Mouse (Mus musculus) cerebellum, adult 18-20 months (tissue): Measurements from ENCODE around the gene Esyt3.

Experiments
- DNase-seq, 2 experiments: peaks; one replicate each; pipeline ENCODE4 v3.0.0; 2021

Esyt3 gene

DNA sequence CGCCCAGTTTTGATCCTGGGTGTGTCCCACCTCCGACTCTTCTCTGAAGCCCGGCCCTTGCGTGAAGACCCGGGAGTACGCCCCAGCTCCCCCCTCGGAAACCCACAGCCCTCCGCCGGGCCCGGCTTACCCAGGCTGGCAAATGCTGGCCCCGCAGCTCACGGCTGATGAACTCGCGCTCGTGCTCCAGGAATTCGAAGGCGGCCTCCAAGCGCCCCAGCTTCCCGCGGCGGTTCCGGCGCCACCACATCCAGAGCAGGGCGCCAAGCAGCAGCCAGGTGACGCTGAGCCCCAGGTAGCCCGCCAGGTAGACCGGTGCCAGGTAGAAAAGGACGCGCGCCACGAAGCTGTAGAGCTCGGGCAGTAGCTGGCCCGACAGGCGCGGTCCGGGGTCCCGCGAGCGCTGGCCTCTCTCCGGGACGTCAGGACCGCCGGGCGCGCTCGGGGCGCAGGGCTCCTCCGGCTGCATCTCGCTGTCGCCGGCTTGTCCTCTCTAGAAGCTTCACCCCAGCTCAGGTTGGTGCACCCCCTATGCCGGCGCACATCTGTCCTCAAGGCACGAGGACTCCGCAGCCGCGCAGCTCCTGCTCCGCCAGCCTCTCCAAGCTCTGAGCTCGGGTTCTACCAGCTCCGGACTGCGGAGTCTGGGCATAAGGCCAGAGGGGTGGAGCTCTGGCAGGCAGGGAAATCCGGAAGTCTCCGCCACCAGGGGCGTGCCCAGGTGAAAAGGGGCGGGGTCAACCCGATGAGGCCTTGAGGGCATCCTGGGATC is at the start of gene Esyt3:
TSS of gene Esyt3 (minus strand) at position 637 of the 772 bp plus-strand sequence.
- DNase-seq, result peak; percentile 17 to 19

DNA sequence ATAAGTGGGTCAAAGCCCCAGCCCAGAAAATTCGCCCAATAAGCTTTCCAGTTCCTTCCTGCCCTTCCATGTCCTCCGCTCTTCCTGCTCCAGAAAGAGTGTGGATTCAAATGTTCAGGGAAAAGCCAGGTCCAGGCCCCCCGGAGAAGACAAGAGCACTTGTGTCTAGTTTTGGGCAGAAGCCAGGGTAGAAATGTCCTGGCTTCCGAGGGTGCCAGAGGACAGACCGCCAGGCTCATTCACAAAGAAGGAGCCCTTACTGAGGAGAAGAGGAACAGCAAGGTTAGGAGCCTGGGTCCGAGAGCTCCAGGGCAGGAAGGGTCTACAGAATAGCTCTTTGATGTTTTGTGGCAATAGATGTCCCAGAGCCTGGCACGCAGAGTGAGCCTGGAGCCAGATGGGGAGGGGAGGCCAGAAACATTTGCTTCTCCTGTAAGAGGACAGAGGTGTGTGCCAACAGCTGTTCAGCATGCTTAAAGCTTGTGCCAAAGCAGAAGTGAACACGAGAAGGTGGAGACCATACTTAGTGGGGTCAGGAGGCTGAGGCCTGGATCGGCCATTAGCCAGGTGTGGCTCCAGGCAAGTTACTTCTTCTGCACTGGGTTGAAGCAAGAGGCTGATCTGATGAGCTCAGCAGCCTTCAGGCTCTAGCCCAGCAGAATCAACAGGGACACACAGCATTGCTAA is 43.1 kb upstream of the Esyt3 start:
- no peak for DNase-seq

DNA sequence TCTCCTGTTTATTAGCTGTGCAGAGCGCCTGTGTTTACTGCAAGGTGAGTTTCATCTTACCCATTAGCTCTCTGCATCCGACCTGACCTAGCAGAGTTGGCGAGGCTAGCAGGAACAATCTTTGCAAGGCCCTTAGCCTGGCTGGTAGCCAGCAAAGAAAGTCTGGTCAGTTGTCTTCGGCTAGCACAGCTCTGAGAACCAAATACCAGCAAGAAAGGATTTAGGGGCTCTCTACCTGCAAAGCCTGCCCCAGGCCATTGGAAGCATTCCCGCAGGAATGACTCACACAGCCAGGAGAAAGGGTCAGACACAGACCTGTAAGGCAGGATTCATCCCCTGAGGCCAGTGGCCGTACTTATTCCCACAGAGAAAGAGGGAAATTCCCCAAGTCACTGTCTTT is 42.4 kb upstream of the Esyt3 start:
- DNase-seq, result peak; percentile 49

DNA sequence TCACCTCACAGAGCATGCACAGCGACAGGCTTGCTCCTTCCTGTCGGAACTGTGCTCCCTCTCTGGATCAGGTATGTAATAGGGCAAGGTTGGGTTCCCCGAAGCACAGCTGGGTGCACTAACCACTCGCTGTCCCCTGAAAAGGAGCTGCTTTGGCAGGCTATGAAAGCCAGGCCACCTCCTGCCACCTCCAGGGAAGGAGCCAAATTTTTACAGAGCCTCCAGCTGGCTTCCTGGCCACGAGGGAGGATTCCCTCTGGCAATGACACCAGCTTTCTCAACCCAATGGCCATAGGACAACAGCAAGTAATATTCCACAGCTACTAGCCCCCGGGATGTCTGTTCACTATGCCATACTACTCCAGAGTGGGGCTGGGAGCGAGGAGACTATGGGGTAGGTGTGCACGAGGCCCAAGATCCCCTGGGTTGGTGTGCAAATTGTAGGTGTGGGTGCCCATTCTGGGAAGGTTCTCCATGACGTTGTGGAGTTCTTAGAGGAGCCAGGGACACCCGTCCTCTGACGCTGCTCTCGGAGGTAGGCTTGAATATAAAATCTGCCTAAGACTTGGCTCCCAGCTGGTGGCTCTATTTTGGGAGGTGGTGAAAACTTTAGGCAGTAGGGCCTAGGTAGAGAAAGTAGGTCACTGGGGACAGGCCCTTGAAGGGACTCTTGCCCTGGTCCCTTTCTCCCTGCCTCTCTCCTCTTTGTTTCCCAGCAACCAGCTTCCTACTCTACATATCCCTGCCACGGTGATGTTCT is 38.9 kb upstream of the Esyt3 start:
- DNase-seq, result peak; percentile 54 to 55

DNA sequence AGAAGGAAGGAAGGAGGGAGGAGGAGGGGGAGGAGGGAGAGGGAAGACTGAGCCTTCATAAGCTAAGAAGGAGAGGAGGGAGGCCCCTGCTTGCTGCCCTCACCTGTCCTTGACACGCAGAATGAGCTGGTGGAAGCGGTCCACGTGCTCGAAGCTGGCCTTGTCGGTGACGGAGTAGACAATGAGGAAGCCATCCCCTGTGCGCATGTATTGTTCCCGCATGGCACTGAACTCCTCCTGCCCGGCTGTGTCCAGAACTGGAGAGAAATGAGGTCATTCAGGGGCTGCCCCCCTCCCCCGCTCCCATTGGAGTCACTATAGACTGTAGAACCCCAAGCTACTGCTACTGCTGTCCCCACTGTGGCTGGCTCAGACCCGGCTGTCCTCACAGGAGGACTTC is 36.0 kb upstream of the Esyt3 start:
- no peak for DNase-seq

DNA sequence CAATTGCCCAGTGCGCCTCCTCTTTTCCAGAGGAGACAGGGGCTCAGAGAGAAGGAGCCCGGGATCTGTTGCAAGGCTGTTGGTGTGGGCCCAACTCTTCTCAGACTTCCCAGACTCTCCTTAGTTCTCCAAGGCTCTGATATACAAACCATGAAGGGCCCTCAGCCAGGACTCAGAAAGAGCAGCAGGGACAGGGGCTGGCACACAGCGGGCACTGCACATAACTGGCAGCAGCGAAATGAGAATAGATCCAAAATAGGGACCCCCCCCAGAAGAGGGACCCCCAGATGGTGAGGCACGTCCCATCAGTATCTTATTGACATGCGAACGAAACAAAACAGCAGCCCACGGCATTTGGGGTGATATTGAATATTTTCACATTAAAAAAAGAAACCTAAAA is 34.8 kb upstream of the Esyt3 start:
- DNase-seq, result no peak

DNA sequence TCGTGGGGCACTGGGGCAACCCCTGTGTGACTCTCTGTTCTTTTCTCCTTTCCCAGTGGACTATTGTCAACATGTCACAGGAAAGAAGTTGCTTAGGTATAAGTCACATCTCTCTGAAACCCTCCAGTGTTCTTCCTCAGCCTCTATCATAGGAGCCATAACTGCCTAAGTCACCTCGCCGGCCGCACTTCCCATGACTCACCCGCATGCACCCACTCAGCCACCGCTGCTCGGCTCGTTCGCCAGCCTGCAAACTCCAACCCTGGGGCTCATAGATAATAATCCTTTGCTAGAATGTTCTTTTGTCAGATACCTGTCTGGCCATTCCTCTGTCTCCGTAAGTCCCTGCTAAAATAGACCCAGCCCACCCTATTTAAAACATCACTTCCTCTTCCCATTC is 33.2 kb upstream of the Esyt3 start:
- no peak for DNase-seq

DNA sequence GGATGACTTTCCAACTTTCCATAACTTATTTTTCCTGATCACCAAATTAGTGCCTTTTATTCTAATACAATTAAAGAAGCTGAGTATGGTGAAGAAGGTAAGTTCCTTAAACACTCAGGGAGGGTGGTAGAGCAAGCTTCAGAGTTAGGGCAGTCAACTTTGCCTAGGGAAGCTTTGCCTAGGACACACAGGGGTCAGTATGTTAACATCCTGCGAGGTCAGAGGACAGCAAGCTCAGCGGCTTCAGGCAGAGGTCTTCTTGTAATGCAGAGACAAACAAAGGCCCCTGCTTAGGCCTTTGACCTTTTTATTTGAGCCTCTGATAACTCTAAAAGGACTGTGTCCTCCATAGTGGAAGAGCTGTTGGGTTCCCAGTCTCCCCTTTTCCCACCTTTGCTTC is 32.4 kb upstream of the Esyt3 start:
- DNase-seq, result no peak

DNA sequence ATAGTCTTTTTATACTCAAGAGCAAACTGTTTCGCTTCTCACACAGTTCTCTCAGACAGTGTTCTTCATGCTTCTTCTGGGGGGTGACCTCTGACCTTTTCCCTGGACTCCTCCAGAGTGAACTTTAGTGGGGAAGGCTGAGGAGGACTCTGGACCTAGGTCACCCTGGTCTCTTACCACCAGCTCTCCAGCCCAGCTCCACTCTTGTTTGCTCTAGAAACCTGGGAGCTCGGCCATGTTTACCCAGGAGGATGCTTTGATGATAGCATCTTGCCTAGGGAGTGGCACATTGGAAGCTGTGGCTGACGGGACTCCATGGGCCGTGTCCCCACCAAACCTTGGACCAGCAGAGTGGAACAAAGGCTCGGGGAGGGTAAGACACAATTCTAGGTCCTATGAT is 31.8 kb upstream of the Esyt3 start:
- no peak for DNase-seq

DNA sequence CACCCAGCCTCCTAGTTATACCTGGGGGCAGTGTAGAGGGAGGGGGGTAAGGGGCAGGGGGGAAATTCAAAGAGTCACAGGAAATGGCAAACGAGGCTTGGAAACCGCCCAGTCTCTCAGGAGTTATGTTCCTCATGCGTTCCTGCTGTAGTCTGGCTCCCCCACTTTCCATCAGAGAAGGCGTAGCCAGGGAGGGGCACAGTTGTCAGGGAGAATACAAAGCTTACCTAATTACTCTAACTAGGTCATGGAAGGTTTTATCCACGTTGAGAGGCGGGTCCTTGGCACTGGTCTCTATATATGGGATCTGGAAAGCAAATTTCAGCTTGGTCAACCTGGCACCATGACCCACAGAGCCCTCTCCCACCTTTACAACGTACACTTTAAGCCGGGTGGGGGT is 31.1 kb upstream of the Esyt3 start:
- no peak for DNase-seq

DNA sequence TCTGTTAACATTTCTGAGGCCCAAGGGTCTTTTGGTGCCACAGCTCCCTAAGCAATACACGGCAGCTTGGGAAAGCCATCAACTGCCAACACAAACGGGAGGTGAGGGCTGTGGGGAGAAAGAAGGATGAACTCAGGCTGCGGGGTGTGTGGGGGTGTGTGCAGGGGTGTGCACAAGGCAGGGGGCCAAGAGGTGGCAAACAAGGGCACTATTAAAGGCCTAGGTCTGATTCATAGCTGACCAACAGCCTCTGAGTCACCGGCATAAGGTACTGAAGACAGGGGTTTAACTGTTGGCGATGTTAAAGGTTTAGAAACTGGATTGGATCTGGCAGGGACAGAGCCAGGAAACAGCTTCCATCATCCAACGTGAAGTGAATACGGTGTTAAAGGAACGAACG is 30.5 kb upstream of the Esyt3 start:
- no peak for DNase-seq

DNA sequence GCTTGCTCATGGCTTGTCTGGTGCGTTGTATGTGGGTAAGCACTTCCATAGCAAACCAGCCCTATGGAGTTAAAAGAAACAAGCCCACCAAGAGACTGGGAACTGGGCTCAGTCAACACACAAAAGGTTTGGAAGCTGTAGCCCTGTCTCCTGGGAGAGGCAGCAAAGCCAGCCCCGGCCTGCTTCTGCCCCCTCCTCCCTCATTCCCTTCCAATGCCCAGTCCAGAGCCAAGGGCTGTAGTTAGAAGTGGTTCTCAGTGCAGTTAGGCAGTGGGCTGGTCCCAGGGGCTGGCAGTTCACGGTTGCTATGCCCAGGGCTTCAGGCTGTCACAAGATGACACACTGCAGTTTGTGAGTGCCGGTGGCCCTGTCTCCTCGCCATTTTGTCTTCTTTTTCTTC is 29.7 kb upstream of the Esyt3 start:
- no peak for DNase-seq

DNA sequence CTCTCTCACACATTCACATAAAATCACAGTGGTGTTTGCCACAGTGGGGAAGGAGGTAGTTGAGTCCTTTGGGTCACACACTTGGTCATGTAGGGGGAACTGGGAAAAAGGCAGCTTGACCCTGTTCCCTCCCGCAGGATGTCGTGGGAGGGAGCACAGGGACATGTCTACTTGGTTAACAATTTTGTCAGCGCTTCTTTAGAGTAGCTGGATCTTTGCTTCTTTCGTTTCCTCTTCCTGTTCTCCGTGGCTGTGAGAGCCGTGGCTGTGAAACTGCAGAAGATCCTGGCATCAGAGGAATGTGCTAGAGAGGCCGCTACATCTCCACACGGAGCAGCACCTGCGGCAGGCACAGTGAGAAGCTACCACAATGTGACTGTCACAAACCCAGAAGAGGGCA is 24.2 kb upstream of the Esyt3 start:
- DNase-seq, result no peak

DNA sequence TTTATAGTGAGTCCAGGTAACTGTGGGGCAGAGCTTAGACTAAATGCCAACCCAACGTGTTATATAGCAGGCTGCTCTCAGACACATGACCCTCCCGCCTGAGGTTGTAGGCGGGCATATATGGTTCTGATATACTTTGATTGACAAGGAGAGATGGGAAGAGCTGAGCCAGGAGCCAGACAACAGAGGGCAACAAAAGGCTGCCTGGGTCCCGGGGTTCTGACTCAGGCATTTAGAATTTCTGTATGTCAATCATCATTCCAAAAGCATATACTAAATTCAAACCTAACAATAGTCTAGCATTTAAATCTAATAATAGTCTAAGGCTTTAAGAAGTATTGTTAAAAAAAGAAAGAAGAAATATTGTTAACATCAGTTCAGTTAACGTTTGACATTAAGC is 20.8 kb upstream of the Esyt3 start:
- no peak for DNase-seq

DNA sequence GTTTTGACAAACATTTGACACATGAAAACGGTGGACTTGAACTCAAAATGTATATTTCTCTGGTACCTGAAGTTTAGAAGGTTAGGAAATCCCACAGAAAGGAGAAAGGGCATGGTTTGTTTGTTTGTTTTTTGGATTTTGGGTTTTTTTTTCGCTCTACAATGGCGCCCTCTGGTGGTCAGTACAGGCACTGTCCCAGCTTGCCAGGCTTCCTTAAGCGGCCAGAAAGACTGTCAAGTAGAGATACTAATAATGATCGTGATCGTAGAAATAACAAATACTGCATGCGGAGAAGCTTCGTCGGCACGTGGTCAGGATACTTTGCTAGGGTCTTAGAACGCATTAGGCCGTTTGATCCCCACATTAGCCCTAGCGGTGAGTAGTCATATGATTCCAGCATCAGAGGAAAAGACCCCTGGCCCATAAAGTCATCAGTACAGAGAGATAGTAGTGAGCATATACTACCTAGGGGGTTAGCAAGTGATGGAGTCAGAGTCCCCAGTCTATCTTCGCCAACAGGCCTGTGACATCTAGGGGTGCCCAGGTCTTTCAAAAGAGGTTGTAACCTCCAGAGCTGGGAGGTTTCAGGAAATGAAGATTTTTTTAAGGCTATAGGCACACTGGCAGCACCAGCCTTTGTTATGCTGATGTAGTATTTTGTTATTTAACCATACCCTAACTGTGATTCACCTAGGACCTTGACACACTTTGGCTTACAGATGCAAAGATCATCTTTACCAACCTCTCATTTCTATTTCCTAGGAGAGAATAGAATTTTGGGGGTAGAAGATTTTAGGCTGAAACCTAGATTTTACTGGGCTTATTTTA is 18.4 kb upstream of the Esyt3 start:
- DNase-seq, result peak; percentile 50 to 70

DNA sequence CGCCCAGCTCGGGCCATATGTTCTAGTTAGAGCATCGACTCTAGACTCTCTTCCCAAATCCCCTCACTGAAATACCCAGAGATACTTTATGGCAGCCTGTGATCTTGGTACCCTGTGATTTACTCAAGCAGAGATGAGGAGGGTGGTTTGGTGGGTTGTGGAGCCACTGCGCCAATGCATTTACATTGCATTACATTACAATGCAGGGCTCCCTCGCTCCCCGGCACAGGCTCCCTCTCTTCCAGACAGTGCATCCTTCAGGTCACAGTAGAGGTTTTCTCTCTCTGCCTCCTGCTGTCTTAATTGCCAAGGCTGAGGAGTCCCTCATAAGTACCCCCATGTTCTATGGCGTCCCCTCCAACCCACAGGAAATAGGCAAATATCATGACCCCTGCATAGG is 10.1 kb upstream of the Esyt3 start:
- DNase-seq, result no peak

DNA sequence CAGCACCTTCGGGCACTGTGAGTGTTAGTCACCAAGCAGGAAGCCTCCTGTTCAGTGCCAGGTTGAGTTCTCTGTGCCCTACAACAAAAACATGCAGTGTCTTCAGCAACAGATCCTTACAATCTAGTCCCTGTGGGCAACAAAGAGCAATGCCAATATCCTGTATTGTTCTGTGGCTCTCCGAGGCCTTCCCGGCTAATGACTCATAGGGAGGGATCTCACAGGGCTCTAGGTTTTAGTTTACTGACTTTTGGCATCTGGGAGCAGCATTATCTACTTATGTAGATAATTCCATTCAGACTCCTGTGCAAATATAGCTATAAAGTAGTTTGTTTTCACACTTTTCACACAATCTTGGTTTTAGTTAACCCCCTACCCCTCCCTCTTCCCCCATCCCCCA is 7.5 kb upstream of the Esyt3 start:
- DNase-seq, result no peak

DNA sequence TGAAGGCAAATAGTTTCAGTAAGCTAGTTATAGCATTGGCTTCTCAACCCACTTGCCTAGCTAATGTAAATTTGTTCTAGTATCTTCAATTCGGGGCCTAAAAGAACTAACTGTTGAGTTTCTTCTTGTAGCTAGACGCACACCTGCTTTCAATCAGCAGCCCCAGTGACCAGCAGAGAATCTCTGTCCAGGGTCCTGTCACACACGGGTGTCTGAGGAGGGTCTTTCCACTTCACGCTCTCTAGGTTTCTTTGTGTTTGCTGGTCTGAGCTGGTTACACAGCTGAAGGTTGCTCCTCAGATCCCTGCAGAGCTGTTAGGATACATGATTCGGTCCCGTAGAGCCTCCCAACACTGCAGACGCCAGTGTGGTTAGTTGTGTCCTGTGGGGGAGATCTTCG is 4.7 kb upstream of the Esyt3 start:
- DNase-seq, result no peak

DNA sequence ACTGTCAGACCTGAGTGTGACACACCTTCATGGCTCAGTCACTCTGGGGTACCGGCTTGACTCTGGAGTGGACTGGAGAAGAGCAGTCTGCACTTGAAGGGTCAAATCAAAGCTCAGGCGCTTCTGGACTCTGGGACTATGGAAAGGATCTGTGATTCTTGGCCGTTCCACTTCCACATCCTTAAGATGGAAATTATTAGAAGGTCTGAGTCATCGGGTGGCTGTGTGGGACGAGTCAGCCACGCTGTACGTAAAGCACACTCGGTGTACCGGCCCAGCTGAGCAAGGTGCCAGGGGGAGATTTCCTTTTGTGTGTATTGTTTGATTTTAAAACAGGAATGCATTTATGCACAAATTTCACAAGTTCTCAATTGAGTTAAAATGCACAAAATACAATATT is 3.6 kb upstream of the Esyt3 start:
- no peak for DNase-seq

DNA sequence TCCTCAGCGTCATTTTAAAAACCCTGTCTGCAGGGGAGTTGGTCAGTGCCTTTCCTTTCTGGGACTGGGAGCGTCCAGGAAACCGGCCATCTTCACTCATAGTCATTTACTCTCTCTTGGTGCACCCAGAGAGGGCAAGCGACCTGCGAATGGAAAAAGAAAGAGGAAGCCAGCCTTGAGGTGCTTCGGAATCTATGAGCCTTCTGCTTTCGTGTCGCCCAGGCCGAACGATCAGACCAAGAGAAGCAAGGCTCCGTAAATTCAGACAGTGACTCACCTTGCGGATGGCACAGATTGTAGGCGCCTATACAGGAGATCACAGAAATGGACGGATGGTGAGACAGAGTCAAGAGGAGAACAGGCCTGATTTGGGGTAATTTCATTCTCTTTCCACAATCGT is 655 bp upstream of the Esyt3 start:
- no peak for DNase-seq

DNA sequence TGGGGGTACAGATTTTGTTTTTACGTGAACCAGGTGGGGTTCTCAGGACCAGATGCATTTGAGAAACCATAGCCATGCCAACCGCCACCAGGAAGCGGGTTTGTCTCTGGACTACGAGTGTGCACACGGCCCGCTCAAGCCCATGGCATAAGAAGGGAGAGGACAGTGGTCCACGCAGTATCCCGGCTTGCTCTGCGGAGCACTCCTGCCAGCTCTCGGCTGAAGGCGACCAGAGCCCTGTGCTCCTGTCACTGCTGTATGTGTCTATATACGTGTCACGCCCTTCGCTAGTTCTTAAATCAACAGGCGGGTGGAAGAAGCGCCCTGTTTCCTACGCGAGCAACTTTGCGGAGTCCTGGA is 816 bp downstream of the Esyt3 start:
- no peak for DNase-seq

DNA sequence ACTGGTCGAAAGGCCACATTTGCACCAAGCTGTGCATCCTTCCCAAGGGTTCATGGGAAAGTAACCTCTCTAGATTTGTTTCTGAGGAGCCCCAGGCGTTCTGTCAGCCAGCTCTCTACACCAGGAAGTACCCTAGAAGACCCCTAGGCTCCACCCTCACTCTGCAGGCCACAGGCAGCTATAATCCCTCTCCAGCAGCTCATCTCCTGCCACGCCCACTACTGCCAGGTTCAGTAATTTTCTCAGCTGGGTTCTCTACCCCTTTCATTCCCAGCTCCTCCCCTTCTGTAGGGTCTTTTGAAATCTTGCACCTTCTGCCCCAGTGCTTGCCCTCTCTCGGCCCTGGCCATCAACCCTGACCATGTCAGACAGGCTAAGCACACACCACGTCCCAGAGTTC is 2.4 kb downstream of the Esyt3 start:
- no peak for DNase-seq

DNA sequence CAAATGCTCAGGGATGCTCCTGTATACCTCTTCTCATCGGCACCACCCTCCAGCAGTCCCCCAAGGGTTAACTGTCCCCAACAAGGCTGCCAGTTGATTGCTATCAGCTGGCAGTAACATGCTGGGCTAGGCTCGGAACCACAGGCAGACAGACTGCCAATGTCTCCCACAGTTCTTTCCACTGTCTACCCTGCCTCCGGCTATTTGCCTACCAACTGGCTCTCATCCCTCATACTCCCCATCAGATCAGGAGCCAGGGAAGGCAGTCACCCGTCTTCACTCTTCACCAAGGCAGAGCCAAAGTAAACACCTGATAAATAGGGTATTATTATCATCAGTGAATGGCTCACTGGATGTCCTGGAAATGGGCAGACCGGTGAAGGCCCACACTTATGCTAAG is 3.6 kb downstream of the Esyt3 start:
- DNase-seq, result no peak
